Mouse (Mus musculus): Measurements from ENCODE around the gene Ccdc9b. TPM values are rescaled to one million over a fixed set of nuclear protein-coding genes. Genes with fewer than 3 reads are reported as not detected.
A peak's percentile ranks its signal among the peaks of the same experiment; 100 is the strongest.

The Ccdc9b gene
- total and polyA plus RNA-seq, 3 experiments = not detected

GRCm38 (mm10) chr2:118743261-118743943, 19.1 kb downstream of the Ccdc9b start:
- TF ChIP-seq POLR2AphosphoS2 (IDR thresholded peaks at IDR 0.05; ENCODE audit: low read depth, low read length) = no peak
- TF ChIP-seq CTCF (conservative IDR thresholded peaks at IDR 0.05 in 1 of 2, IDR thresholded peaks at IDR 0.05 in 1 of 2; ENCODE audit: low read depth in 2 of 2, low read length in 2 of 2) = peak; percentile 81 to 83
- peak; percentile 42 for TF ChIP-seq RAD21 (IDR thresholded peaks at IDR 0.05; ENCODE audit: low read depth, low read length)
- no peak for TF ChIP-seq ELF1 (IDR thresholded peaks at IDR 0.05; ENCODE audit: low read depth, low read length)
- peak; percentile 79 for TF ChIP-seq SMC3 (IDR thresholded peaks at IDR 0.05; ENCODE audit: low read depth, low read length)
- no peak for TF ChIP-seq JUND (conservative IDR thresholded peaks at IDR 0.05; ENCODE audit: low read depth, low read length)
- TF ChIP-seq JUN (IDR thresholded peaks at IDR 0.05; ENCODE audit: insufficient read depth, low read depth, low read length) = no peak
- no peak overlapping the region for H3K4me2 ChIP-seq (ENCODE audit: insufficient read depth, low read depth, poor library complexity, severe bottlenecking)
- H3K36me3 ChIP-seq (replicated peaks in 1 of 2; ENCODE audit: control insufficient read depth in 1 of 2, insufficient read depth in 1 of 2, low read length in 1 of 2) = peaks cover 0 to 2% of the 10 kb centered on the region in 2 experiments
- no peak overlapping the region for H3K4me3 ChIP-seq (replicated peaks in 1 of 3; ENCODE audit: low read depth in 2 of 3, low read length in 2 of 3, poor library complexity in 1 of 3)
- no peak overlapping the region for H3K27ac ChIP-seq (ENCODE audit: insufficient read depth, low read depth)
- H3K9me3 ChIP-seq (replicated peaks; ENCODE audit: low read length) = no peaks in the 10 kb centered on the region
- dilution Hi-C loops (cut with MboI; ENCODE audit: extremely low pct_ligation_motif_present, extremely low pct_unique_long_range_greater_than_20kb, low sequenced_read_pairs) = no loop called here
- peaks cover 0 to 31% of the 10 kb centered on the region in 2 experiments; a peak in 2 of 4 replicates for H3K4me1 ChIP-seq (ENCODE audit: control insufficient read depth in 1 of 2, insufficient read depth in 2 of 2)
- DNase-seq (ENCODE audit: extremely low read depth) = peak; percentile 65
- no peak overlapping the region for H3K9ac ChIP-seq (ENCODE audit: insufficient read depth, low read depth)
- in situ Hi-C loops (cut with MboI; ENCODE audit: low pct_ligation_motif_present, low pct_unique_long_range_greater_than_20kb, low sequenced_read_pairs) = loop anchor here (25.0 kb wide), 1 partner anchor 256 kb away; the partner anchor contains the start of gene Srp14
- H3K27me3 ChIP-seq (replicated peaks) = peaks cover 21% of the 10 kb centered on the region
- H3K79me2 ChIP-seq (replicated peaks; ENCODE audit: control insufficient read depth, extremely low read depth, insufficient read depth, poor library complexity, severe bottlenecking) = no peaks in the 10 kb centered on the region

GRCm38 (mm10) chr2:118741183-118741582, 21.3 kb downstream of the Ccdc9b start:
- Histone ChIP-seq H3K4me1 (ENCODE audit: control insufficient read depth in 1 of 2, insufficient read depth in 2 of 2) (peaks cover 0 to 11% of the 10 kb centered on the region in 2 experiments; a peak in 2 of 4 replicates), H3K9ac (ENCODE audit: insufficient read depth, low read depth) (no peak overlapping the region), H3K4me3 (replicated peaks in 1 of 3; ENCODE audit: low read depth in 2 of 3, low read length in 2 of 3, poor library complexity in 1 of 3) (no peak overlapping the region), H3K36me3 (replicated peaks in 1 of 2; ENCODE audit: control insufficient read depth in 1 of 2, insufficient read depth in 1 of 2, low read length in 1 of 2) (no peaks in the 10 kb centered on the region), H3K9me3 (replicated peaks; ENCODE audit: low read length) (no peaks in the 10 kb centered on the region), H3K4me2 (ENCODE audit: insufficient read depth, low read depth, poor library complexity, severe bottlenecking) (no peak overlapping the region), H3K27me3 (replicated peaks) (peaks cover 21% of the 10 kb centered on the region), H3K27ac (ENCODE audit: insufficient read depth, low read depth) (no peak overlapping the region), H3K79me2 (replicated peaks; ENCODE audit: control insufficient read depth, extremely low read depth, insufficient read depth, poor library complexity, severe bottlenecking) (no peaks in the 10 kb centered on the region)
- in situ Hi-C loops (cut with MboI; ENCODE audit: low pct_ligation_motif_present, low pct_unique_long_range_greater_than_20kb, low sequenced_read_pairs) = loop anchor here (25.0 kb wide), 1 partner anchor 254 kb away; the partner anchor contains the start of gene Srp14
- dilution Hi-C loops (cut with MboI; ENCODE audit: extremely low pct_ligation_motif_present, extremely low pct_unique_long_range_greater_than_20kb, low sequenced_read_pairs) = no loop called here
- DNase-seq (ENCODE audit: extremely low read depth) = no peak
- TF ChIP-seq CTCF (conservative IDR thresholded peaks at IDR 0.05 in 1 of 2, IDR thresholded peaks at IDR 0.05 in 1 of 2; ENCODE audit: low read depth in 2 of 2, low read length in 2 of 2) (no peak), BHLHE40 (IDR thresholded peaks at IDR 0.05; ENCODE audit: low read depth, low read length) (no peak), ETS1 (conservative IDR thresholded peaks at IDR 0.05; ENCODE audit: low read depth, low read length) (no peak), RAD21 (IDR thresholded peaks at IDR 0.05; ENCODE audit: low read depth, low read length) (no peak), MAX (IDR thresholded peaks at IDR 0.05; ENCODE audit: low read length) (no peak), E2F4 (IDR thresholded peaks at IDR 0.05; ENCODE audit: insufficient replicate concordance, low read depth, low read length) (no peak), JUN (IDR thresholded peaks at IDR 0.05; ENCODE audit: insufficient read depth, low read depth, low read length) (no peak), GABPA (IDR thresholded peaks at IDR 0.05; ENCODE audit: insufficient replicate concordance, low read depth, low read length) (no peak), TCF12 (IDR thresholded peaks at IDR 0.05; ENCODE audit: low read depth, low read length) (no peak)

Measured in CH12.LX (cell line).